Mouse (Mus musculus) neutrophil, adult 5-6 weeks (primary cell): ENCODE results near the gene Bod1l. TPM values are rescaled to one million over a fixed set of nuclear protein-coding genes. Genes with fewer than 3 reads are reported as not detected.

Experiments
- total RNA-seq: library from RNA; stranded (forward); fragments of 200-1000 nt; gene quantifications from 2 replicates; pipeline ENCODE4 v1.2.3, GENCODE M21; 2017

The Bod1l gene
- total RNA-seq, 1 experiment from 2014 or later = 65.5 TPM

Other genes with a start within 250 kb of the Bod1l start
- 27.6 and 37.3 TPM in 2 replicates for gene Rab28, start 136.2 kb downstream of the Bod1l start, total RNA-seq
- gene Nkx3-2, start 79.8 kb downstream of the Bod1l start, total RNA-seq = not detected in 2 replicates
- not detected in 2 replicates for gene Gm16223, start 223.6 kb upstream of the Bod1l start, total RNA-seq